Mouse (Mus musculus): ENCODE data around the gene A3galt2.

Gene A3galt2

DNA sequence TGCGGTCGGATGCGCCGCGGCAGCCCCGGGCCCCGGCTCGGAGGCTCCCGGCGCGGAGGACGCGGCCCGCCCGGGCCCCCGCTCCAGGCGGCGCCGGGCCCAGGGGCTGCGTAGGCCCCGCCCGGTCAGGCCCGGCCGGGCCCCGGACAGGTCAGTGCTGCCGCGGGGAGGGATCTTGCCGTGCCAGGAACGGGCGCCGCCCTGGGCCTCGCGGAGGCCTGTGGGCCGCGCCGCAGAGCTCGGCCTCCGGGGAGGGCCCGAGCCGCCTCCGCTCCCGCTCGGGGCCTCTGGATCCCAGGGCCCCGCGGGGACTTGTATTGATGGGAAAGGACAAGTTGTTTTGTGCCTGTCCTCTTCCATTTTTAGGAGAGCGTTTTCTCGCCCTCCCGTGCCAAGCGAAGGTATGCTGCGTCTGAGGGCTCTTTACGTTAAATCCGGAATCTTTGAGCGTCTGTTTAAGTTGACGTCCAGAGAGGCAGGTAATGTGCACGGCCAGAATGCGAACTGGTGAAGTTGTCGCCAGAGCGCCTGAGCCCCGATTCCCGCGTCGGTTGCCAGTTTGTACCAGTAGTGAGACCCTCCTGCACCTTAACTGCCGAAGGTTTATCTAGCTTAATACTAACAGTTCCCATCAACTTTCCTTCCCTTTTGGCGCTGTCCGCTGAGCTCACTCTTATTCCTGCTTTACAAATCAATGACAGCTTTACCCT, 27.3 kb upstream of the A3galt2 start:
- in situ Hi-C loops (cut with MboI; ENCODE audit: low sequenced_read_pairs): no loop called here

DNA sequence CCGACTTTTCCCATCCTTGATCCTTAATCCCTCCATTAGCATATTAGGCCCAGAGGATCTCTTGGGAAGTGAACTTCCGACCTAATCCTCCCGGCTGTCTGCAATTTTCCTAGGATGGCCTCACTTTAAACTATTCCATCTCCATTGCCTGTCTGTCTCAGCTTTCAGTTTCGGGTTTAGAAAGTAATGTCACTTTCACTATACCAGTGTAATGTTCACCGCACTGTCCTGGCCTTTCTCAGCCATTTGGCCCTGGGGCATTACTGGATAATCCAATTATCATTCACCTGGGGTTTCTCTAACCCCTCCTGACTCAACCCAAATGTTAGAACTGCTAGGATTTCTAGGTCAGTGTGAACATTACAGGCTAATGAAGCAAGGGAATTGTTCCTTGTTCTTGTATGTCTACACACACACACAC, 26.7 kb upstream of the A3galt2 start:
- in situ Hi-C loops (cut with MboI; ENCODE audit: low sequenced_read_pairs): no loop called here

DNA sequence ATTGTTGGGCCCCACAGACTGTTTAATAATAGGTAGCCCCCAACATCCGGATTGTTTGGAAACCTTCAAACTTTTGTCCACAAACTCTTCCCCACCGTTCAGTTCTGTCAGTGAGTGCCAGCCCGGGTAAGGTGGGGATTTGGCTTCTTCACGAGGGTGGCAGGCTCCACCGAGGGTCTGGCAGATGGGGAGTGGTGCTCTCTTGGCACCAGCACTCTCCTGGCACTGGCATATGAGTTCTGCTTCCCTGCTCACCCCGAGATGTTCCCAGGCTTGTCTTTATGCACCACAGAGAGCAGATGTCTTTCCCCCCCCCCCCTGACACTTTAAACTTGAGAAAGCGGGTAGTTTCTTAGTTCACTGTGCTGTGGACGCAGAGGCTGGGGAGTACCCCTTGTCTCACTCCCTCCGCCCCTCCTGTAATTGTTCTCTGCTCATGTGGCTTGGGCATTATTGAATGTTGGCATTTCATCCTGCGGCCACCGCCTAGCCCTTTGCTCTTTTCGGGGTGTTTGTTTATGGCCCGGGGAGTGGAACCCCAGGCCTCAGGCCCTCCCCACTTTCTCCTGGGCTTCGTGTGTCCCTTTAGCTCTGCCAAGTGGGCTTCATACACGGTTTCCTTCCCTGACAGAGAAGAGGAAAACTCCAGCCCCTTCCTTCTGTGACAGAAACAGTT, 26.0 kb upstream of the A3galt2 start:
- in situ Hi-C loops (cut with MboI; ENCODE audit: low sequenced_read_pairs): no loop called here

DNA sequence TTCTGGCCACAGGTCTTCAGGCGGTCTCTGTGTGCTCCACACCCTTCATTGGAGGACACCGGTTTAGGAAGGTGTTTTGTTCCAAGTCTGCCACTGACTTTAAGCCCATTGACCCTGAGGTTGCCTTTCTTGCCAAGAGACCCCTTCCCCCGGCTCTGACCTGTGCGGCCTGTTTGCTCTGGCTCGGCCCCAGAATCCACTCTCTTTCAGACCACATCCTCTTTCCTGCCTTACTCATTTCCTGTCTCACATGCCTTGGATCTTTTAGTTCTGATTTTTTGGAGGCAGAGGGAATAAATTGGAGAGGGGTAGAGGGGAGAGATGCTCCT, 25.5 kb upstream of the A3galt2 start:
- in situ Hi-C loops (cut with MboI; ENCODE audit: low sequenced_read_pairs): no loop called here

DNA sequence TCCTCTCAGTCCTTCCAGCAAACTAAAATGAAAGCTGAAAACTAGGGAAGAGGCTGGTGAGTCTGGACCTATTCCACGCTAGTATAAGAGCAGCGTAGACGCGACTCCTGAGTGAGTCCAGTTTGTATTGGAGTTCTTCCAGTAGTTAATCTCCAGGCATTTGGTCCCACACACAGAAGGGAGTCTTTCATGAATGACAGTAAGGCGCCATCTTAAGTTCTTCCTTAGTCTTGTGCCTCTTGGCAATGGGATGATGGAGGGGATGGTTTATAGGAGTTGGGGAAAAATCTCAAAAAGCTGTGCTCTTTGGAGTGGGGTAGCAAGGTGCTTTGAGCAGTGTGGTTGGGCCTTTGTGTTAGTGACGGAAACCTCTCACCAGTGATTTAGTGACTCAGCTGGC, 24.9 kb upstream of the A3galt2 start:
- in situ Hi-C loops (cut with MboI; ENCODE audit: low sequenced_read_pairs): no loop called here

DNA sequence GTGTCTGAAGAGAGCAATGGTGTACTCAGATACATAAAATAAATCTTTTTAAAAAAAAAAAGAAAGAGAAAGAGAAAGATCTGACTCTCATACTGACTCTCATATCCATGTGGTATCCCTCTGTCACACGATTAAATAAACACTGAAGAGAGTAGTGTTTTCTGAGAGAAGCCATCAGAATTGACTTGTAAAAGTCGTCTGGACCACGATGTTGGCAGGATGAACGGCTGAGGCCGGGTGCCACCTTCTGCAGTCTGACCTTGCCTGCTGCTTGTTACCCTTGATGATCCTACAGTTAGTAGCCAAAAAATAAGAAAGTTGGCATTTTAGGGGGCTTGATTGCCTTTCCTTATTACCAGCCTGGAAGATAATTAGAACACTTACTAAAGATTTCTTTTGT, 22.4 kb upstream of the A3galt2 start:
- in situ Hi-C loops (cut with MboI; ENCODE audit: low sequenced_read_pairs): no loop called here

DNA sequence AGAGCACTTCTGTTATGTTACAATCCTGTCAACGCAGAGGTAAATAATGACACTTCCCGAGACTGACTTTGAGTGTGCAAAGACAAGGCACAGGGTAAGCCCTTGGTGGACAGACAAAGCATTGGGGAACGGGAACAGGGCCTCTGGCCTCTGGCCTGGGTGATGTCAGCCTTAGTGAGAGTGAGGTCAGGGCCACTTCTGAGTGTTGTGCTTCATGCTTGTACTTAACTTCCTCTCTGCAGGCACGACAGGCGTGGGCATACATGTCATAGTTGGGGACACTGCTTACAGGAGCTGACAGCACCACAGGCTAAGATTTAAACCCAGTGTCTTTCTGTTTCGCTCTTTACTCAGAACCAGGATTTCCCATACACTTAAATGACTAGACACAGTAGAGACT, 21.7 kb upstream of the A3galt2 start:
- in situ Hi-C loops (cut with MboI; ENCODE audit: low sequenced_read_pairs): no loop called here

DNA sequence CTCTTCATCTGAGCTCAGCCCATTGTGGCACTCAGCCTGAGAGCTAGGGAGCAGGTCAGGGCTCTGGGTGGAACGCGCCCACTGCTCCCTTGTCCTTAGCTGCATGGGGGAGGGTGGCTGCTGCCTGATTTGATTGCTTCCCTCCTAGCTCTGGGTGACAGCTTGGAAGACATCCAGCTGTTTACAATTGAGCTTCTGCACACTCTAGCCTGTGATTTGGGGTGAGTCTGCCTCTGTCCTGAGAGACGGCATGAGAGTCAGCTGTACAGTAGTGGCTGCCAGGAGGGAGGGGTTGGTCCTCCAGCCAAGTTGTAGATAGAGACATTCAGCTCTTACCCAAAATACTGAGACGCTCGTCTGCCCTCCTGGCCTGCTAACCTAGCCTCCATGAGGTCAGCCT, 20.9 kb upstream of the A3galt2 start:
- in situ Hi-C loops (cut with MboI; ENCODE audit: low sequenced_read_pairs): no loop called here

DNA sequence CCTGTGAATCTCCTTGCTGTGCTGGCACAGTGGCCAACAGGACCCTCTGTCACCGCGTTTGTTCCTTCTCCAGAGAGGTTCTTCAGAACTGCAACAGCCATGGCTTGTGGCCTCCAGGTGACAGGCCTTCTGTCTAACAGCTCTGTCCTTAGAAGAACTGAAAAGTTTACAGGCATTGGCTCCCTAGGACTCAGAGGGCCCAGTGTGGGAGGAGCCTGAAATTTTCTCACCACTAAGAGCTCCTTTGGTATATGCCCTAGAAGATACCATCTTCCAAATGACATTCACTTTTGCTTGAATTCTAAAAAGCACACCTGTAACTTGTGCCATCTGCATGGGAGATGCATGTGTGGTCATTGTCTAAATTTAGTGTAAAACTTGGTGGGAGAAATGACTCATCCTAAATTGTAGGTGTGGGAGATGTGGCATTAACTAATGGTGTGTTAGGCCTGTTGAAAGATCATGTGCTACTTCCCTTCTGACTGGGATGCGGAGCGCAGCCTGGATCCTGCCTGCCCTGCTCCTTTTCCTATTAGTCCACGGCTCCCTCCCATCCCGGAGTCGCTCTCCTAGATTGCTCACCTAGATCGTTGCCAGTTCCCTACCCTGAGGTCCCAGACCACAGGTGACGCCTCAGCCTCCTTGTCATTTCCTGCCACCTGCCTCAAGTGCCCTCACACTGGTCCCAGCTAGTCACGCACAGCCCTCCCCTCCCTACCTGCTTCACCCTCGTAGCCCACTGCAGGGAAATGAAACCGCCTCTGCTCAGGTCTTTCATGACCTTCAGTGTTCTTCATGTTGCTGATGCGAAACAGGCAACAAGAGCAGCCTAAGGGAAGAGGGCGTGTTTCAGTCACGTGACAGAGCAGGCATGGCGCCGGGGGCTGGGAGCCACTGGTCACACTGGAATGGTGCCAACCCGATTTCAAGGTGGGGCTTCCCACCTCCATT, 20.2 kb upstream of the A3galt2 start:
- in situ Hi-C loops (cut with MboI; ENCODE audit: low sequenced_read_pairs): no loop called here

DNA sequence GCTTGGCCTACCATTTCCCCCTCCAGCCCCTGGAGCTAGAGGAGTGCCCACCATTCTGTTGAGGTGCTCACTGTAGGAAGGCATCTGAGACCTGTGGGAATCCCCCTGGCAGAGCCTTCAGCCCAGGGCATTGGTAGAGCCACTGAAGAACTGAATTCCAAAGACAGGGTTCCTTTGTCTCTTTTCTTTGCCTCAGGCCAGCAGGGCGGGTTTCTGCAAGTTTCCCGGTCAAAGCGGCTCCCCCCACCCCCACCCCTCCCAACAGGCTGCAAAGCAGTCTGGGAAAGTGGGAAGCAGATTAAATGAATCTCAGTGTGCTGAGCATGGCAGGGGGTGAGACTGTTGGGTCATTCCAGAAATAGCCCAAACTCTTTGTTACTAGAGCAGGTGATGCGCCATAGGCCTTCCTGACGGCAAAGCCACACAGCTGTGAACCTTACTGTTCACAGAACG, 18.0 kb upstream of the A3galt2 start:
- in situ Hi-C loops (cut with MboI; ENCODE audit: low sequenced_read_pairs): no loop called here

DNA sequence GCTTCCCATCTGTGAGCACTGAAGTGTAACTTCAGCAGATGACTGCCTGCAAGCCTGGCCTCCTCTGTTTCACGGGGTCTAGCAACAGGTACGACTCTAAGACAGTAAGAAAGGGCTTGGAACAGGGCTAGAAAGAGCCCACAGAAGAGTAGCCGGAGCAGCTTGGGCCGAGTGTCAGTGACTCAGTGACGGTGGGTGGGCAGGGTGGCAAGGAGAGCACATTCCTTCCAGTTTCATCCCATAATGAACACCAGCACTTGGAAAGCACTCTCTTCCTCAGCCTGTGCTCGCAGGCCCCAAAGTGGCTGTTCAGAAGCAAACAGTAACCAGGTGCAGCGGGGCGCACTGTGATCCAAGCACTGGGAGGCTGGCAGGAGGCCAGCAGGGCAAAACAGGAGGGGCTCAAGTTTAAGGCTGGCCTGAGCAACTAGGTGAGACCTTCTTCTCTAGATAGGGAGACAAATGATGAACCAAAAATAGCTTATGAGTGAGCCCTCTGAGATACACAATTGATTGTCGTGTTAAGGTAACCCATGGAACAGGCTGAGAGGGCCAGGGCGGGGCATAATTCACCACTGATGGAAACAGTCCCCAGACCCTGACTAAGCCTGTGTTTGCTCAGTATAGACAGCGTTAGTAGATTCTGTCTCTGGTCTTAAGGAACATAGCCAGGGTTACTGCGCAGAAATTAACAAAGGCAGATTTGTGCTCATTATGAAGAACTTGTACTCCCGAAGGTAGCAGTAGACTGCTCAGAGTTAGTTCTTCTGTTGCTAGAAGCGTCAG, 17.1 kb upstream of the A3galt2 start:
- in situ Hi-C loops (cut with MboI; ENCODE audit: low sequenced_read_pairs): no loop called here

DNA sequence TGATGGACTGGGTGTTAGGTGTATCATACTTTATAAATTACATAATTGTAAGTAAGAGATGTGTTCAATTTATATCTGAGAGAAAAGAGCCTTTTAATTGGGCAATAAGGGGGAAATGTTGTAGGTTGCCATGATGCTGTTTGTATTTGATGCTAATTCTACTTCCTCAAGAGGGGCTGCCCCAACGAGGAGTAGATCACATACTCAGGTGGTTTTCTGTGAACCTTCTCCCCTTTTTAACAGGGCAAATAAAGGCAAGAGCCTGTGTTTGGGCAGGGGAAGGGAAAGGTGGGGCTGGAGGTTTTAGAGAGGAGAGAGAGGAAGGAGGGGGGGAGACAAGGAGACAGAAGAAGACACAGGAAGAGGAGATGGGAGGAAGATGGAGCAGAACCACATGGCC, 14.3 kb upstream of the A3galt2 start:
- in situ Hi-C loops (cut with MboI; ENCODE audit: low sequenced_read_pairs): no loop called here

DNA sequence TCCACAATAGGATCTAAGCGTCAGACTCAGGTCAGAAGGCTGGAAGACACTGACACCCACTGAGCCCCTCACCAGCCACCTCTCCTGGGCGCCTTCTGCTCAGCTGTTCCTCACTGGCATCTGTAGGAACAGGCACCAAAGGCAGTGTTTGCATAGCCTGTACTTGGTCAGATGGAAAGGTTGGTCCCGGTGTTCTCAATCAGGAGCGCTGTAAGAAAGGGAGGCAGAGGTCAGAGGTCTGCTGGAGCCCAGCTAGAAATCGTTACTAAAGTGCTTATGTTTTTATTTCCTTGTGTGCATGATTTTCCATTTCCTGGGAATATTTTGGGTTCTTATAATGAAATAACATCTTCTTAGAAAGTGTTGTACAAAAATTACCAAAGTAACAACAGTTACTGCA, 13.3 kb upstream of the A3galt2 start:
- in situ Hi-C loops (cut with MboI; ENCODE audit: low sequenced_read_pairs): no loop called here

DNA sequence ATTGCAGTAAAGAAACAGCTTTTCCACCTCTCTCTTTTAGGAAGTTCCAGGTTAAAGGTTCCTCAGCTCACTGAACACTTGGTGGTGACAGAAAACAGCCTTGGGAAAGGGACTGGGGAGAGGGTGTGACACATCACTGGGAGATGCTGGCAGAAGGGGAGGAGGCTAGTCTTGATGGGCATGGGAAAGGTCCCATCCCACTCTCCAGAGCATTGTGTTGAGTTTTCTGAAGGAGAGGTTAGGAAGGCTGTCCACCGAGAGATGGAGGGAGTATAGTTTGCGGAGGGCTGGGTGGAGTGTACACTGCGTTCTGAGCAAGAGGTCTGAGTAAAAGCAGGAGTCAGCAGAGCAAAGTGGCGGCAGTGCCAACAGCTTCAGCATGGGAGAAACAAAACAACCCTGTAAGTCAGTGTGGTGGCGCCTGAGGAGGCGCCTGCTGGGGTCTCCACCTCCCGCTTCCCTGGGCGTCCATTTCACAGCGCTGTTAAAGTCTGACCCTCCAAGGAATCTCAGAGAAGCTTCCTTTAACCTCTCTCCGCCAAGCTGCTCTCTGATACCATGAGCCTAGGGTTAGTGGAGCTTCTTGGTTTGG, 12.7 kb upstream of the A3galt2 start:
- in situ Hi-C loops (cut with MboI; ENCODE audit: low sequenced_read_pairs): no loop called here

DNA sequence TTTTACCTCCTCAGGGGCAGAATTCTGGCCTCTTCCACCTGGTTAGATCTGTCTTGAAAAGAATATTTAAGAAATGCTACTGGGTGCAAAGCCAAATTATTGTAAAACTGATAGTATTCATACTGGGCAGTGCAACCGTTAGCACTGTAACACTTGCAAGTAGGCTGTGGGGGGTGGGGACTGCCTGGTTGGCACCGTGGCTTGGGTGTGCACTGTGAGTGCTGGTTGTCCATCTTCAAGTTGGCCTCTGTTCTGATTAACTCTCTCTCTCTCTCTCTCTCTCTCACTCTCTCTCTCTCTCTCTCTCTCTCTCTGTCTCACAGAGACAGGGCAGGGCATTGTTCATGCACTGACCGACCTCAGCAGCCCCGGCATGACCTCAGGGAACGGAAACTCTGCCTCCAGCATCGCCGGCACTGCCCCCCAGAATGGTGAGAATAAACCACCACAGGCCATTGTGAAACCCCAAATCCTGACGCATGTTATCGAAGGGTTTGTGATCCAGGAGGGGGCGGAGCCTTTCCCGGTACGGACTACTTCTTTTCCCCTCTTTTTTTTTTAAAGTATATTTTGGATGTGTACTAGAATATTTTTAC, 12.0 kb upstream of the A3galt2 start:
- in situ Hi-C loops (cut with MboI; ENCODE audit: low sequenced_read_pairs): no loop called here

DNA sequence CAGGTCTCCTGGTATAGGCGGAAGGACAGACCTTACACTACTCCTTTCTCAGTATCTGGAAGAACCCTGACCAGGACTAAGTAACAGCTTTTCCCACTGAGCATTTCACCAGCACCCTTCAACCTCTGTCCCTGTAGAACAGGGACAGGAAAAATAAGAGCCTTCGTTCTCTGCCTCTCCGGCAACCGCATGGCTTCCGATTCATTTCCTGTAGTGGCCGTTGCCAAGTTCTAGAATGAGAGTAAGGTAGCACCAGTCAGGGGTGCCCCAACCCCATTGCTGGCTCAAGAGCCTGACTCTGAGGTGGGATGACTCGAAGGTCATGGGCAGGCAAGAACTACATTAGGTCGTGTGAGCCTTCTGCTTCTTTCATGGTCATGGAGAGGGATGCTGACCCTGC, 10.0 kb upstream of the A3galt2 start:
- in situ Hi-C loops (cut with MboI; ENCODE audit: low sequenced_read_pairs): no loop called here

DNA sequence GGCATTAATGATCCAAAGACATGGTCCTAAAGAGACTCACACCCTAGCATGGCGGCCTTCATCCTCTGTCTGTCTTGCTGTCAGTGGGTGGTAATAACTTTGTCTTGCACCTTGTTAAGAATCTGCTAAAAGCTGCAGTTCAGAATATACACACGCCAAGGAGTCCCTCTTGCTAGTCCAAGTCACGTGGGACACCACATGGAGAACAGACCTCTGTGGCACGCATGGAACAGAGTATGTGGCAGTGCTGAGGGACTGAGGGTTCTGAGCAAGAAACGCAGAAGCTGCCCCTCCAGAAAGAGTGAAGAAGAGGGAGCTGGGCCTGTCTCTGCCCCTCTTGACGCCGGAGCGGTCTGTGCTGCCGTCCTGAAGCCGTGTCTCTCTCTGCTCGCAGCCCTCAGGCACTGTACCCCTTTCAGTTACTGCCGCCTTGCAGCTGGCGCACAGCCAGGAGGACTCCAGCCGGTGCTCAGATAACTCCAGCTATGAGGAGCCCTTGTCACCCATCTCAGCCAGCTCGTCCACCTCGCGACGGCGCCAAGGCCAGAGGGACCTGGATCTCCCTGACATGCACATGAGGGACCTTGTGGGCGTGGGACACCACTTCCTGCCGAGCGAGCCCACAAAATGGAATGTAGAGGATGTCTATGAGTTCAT, 7.4 kb upstream of the A3galt2 start:
- in situ Hi-C loops (cut with MboI; ENCODE audit: low sequenced_read_pairs): no loop called here

DNA sequence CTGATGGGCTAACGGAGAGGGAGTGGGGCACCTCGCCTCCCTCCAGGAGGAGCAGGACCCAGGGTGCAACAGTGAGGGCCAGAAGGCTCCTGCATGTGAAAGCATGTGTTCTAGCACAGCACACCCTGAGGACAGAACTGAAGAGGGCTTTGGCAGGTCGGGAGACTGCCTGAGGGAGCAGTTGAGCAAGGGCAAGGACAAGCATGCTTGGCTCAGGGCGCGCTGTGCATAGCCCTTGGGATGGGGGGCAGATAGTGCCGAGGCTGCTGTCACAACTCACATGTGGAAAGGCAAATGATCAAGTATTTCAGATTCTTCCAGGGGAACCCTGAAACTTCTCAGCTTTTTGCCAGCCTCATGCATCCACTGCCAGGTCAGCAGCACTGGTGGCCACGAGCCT, 6.9 kb upstream of the A3galt2 start:
- in situ Hi-C loops (cut with MboI; ENCODE audit: low sequenced_read_pairs): no loop called here

DNA sequence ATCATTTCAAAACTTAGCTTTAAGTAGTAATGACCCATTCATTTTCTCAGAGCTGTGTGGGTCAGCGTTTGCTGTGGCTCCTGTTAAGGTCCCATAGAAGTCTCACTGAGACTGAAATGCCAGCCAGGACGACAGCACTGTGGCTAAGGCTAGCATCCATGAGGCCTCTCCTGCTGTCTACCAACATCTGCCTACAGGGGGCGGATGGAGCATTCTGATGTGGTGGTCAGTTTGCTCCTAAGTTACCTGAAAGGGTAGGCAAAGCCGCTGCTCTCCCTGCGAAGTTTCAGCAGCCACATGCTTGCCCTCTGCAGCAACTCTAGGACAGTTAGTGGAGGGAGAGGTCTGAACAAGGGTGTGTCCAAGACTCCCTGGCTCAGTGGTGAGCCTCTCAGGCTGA, 4.2 kb upstream of the A3galt2 start:
- in situ Hi-C loops (cut with MboI; ENCODE audit: low sequenced_read_pairs): no loop called here
